Mouse (Mus musculus): ENCODE results near the gene Angptl6. TPM values are rescaled to one million over a fixed set of nuclear protein-coding genes. Genes with fewer than 3 reads are reported as not detected.

Angptl6 gene
- polyA plus RNA-seq, 1 experiment from 2014 or later: 5.5 TPM

DNA sequence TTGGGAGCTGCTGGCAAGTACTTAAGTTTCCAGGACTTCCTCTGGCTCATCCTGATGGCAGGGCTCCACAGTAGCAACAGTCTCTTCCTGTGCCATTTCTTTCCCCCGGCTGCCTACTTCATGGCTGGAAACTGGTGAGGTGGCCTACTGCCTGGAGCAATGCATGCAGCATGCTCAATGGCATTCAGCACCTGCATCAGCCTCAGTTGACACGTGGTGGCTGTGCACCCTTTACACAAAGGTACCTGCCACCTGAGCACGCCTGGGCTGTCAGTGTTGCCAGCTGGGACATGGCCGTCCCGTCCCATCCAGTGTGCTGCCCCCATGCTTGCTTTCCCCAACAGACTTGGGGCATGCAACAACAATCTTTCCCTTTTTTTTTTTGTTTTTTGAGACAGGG lies 13.5 kb upstream of the Angptl6 start:
- no peak overlapping the region for H3K4me2 ChIP-seq (replicated peaks)
- H3K27ac ChIP-seq: no peak overlapping the region; the same call in 1 of the 2 replicates
- H3K9ac ChIP-seq: no peak overlapping the region
- peaks cover 21% of the 10 kb centered on the region for H3K4me1 ChIP-seq
- H3K4me3 ChIP-seq: no peak overlapping the region
- 67% methylated on average over 5 of the region's 5 CpGs for WGBS
- peaks cover 72% of the 10 kb centered on the region for H3K36me3 ChIP-seq
- no peaks in the 10 kb centered on the region for H3K9me3 ChIP-seq (replicated peaks)
- H3K27me3 ChIP-seq: no peaks in the 10 kb centered on the region
- ATAC-seq (ENCODE audit: low FRiP score): no peak

DNA sequence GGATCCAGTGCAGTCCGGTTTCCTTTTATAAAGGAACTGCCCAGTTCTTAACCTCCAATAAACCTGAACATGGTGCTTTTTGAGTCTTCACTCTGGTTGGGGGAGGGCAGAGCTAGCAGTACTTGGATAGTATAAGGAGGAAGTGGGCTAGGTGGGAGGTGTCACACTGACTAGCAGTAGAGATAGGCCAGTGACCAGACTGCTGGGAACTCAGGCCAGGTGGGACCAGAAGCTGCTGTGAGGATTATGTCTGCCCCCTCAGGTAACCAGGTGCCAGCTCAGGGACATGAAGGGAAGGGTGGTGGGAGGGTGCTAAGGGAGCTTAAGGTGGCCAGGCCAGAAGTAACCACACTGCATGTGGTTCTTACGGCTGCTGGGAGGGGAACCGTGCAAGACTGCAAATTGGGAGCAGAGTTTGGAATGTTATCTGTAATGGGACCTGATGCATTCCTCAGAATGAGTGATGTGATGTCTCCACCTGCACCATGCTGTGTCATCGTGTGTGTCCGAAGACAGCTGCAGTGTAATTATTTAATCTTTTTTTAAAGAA lies 12.7 kb upstream of the Angptl6 start:
- WGBS: 82% methylated on average over 5 of the region's 5 CpGs

DNA sequence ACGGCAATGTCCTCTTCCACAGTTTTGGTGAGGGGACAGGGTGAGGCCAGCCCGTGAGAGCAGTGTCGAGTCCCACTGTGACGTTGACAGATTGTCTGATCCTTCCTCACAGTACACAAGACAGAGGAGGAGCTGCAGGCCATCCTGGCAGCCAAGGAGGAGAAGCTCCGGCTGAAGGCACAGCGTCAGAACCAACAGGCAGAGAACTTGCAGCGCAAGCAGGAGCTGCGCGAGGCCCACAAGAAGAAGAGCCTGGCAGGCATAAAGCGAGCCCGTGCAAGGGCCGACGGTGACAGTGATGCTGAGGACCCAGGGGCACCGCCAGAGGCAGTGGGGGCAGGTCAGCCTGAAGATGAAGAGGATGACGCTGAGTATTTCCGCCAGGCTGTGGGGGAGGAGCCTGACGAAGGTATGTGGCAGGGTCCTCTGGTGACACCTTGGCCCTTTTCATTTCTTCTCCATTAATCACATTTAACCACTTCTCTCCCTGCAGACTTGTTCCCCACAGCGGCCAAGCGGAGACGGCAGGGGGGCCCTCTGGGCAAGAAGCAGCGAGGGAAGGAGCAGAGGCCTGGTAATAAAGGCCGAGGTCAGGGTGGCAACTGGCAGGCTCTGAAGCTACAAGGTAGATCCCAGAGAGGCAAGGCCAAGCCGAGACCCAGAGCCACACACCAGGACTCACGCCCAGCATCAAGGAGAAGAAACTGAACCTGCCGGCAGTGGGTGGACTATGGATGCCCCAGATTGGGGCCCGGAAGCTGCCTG lies 12.0 kb upstream of the Angptl6 start:
- H3K36me3 ChIP-seq: peaks cover 70% of the 10 kb centered on the region

More for the DNA sequence above, 12.7 kb upstream of the Angptl6 start:
- Histone ChIP-seq H3K4me1 (peaks cover 14% of the 10 kb centered on the region), H3K27me3 (no peaks in the 10 kb centered on the region), H3K27ac (no peak overlapping the region), H3K4me2 (replicated peaks) (no peak overlapping the region), H3K4me3 (no peak overlapping the region), H3K9me3 (replicated peaks) (no peaks in the 10 kb centered on the region), H3K36me3 (peaks cover 72% of the 10 kb centered on the region), H3K9ac (no peak overlapping the region)
- ATAC-seq (ENCODE audit: low FRiP score): no peak

DNA sequence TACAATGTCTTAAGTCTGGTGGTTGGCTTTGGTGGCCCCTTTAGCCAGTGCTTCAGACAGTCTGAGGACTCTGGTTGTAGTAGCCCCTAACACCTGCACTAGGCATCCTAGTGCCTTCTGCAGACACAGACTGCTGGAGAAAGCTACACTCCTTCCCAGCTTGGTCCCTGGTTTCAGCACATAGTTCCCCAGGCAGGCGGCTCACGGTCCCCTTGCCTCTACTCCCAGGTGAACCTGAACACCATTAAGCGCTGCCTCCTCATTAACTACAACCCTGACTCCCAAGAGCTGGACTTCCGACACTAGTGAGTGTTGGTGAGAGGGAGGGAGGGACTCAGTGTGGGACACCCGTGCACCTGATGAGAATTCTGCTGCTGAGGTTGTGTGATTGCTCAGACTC lies 10.9 kb upstream of the Angptl6 start:
- Histone ChIP-seq H3K9me3 (replicated peaks) (no peaks in the 10 kb centered on the region), H3K27me3 (no peaks in the 10 kb centered on the region), H3K9ac (no peak overlapping the region), H3K36me3 (peaks cover 60% of the 10 kb centered on the region), H3K4me2 (replicated peaks) (no peak overlapping the region), H3K27ac (no peak overlapping the region), H3K4me3 (no peak overlapping the region), H3K4me1 (peaks cover 16% of the 10 kb centered on the region)
- ATAC-seq (ENCODE audit: low FRiP score): no peak
- 96% methylated on average over 5 of the region's 5 CpGs for WGBS

More for the DNA sequence above, 12.0 kb upstream of the Angptl6 start:
- peaks cover 16% of the 10 kb centered on the region for H3K4me1 ChIP-seq
- H3K4me3 ChIP-seq: no peak overlapping the region
- H3K27me3 ChIP-seq: no peaks in the 10 kb centered on the region
- no peak overlapping the region for H3K4me2 ChIP-seq (replicated peaks)
- WGBS: 83% methylated on average over 26 of the region's 26 CpGs
- H3K9me3 ChIP-seq (replicated peaks): no peaks in the 10 kb centered on the region
- H3K9ac ChIP-seq: no peak overlapping the region
- H3K27ac ChIP-seq: no peak overlapping the region
- no peak for ATAC-seq (ENCODE audit: low FRiP score)

GRCm38 (mm10) chr9:20889185-20890141 lies 9.9 kb upstream of the Angptl6 start:
- Histone ChIP-seq H3K27ac (no peak overlapping the region), H3K27me3 (no peaks in the 10 kb centered on the region), H3K4me2 (replicated peaks) (peak overlapping the region; percentile 88), H3K36me3 (peaks cover 51% of the 10 kb centered on the region), H3K9ac (no peak overlapping the region), H3K9me3 (replicated peaks) (no peaks in the 10 kb centered on the region), H3K4me1 (peaks cover 16% of the 10 kb centered on the region), H3K4me3 (0 out of 2 replicates have a peak overlapping the region, but pooled peaks have one; percentile 0)
- ATAC-seq (ENCODE audit: low FRiP score): no peak
- 87% methylated on average over 29 of the region's 29 CpGs for WGBS

GRCm38 (mm10) chr9:20888386-20888765 lies 8.8 kb upstream of the Angptl6 start:
- H3K27ac ChIP-seq: peak overlapping the region; percentile 92
- no peak; the same call in none of the 2 replicates for ATAC-seq (ENCODE audit: low FRiP score)

DNA sequence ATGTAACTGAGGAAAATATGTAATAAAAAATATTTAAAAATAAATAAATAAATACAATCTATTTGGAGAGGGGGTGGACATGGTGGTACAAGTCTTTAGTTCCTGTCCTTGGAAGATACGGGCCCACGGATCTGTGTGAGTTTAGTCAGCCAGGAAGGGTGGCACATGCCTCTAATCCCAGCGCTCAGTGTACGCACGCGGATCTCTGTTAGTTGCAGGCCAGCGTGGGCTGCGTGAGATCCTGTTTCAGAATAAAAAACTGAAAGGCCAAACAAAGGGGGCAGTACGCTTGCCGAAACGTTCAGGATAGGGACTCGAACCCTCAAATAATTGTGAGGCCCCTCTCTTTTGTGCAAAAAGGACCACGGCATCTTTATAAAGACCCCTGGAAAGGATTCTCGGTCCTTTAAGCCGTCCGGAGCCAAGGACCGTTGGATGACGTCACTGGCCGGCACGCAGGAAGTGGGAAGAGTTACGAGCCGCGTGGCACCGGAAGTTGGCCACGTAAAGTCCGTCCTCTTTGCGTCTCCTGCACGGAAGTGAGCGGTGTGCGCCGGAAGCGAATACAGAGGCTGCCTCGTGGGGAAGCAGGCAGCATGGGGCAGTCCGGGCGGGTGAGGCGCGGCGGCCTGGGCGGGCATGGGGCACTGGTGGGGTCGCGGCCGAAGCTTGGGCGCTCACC lies 8.3 kb upstream of the Angptl6 start, which contains the start of gene Ppan:
TSS of gene Ppan (plus strand) at position 472 of the 682 bp plus-strand sequence.
- Histone ChIP-seq H3K4me3 (peak within 1 kb of the TSS; percentile 86), H3K27ac (peak within 1 kb of the TSS; percentile 92), H3K4me2 (replicated peaks) (peak within 1 kb of the TSS; percentile 88), H3K9me3 (replicated peaks) (no peaks in the 10 kb centered on the region), H3K9ac (peak within 1 kb of the TSS; percentile 80), H3K4me1 (peaks cover 16% of the 10 kb centered on the region), H3K36me3 (peaks cover 35% of the 10 kb centered on the region), H3K27me3 (no peaks in the 10 kb centered on the region)
- WGBS: under 1% methylated on average over 43 of the region's 43 CpGs
- ATAC-seq (ENCODE audit: low FRiP score): peak; percentile 96

More at GRCm38 (mm10) chr9:20888386-20888765, 8.8 kb upstream of the Angptl6 start:
- Histone ChIP-seq H3K9ac (peak overlapping the region; percentile 80), H3K36me3 (peaks cover 40% of the 10 kb centered on the region), H3K4me2 (replicated peaks) (peak overlapping the region; percentile 88), H3K9me3 (replicated peaks) (no peaks in the 10 kb centered on the region), H3K4me1 (peaks cover 16% of the 10 kb centered on the region), H3K4me3 (peak overlapping the region; percentile 86), H3K27me3 (no peaks in the 10 kb centered on the region)
- WGBS: under 1% methylated on average over 30 of the region's 30 CpGs

- Histone ChIP-seq H3K36me3 (peaks cover 28% of the 10 kb centered on the region), H3K4me3 (no peak overlapping the region), H3K4me1 (peaks cover 16% of the 10 kb centered on the region), H3K27ac (peak overlapping the region; percentile 23; the same call in 1 of the 2 replicates), H3K4me2 (replicated peaks) (peak overlapping the region; percentile 88), H3K9ac (no peak overlapping the region), H3K27me3 (no peaks in the 10 kb centered on the region), H3K9me3 (replicated peaks) (no peaks in the 10 kb centered on the region)
- 90% methylated on average over 6 of the region's 6 CpGs for WGBS
- 0 out of 2 replicates have a peak, but pooled peaks have one; percentile 14 for ATAC-seq (ENCODE audit: low FRiP score)
Measured at GRCm38 (mm10) chr9:20887191-20887590, 7.7 kb upstream of the Angptl6 start.

GRCm38 (mm10) chr9:20886563-20886962 lies 7.0 kb upstream of the Angptl6 start:
- no peak for ATAC-seq (ENCODE audit: low FRiP score)
- Histone ChIP-seq H3K27ac (no peak overlapping the region), H3K27me3 (no peaks in the 10 kb centered on the region), H3K4me3 (no peak overlapping the region), H3K4me1 (peaks cover 16% of the 10 kb centered on the region), H3K4me2 (replicated peaks) (no peak overlapping the region), H3K9me3 (replicated peaks) (no peaks in the 10 kb centered on the region), H3K9ac (no peak overlapping the region), H3K36me3 (peaks cover 22% of the 10 kb centered on the region)
- WGBS: 94% methylated on average over 2 of the region's 2 CpGs

DNA sequence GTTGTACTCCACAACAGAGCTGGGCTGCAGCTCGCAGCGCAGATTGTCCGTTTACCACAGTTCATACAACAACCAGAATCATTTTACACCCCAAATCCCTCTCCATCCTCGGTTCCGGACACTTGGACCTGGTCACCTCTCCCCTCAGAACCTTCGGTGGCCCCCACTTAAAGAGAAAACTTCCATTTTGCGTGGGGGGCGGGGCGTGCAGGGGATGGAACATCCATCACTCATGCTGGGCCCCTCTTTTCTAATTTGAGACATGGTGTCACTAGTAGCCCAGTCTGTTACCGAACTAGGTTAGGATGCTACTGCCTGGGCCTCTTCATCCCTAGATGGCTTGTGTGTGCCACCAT lies 839 bp downstream of the Angptl6 start:
- Histone ChIP-seq H3K9me3 (replicated peaks) (no peaks in the 10 kb centered on the region), H3K27me3 (no peaks in the 10 kb centered on the region), H3K4me1 (peaks cover 2% of the 10 kb centered on the region; the same call in 1 of the 2 replicates), H3K36me3 (no peaks in the 10 kb centered on the region), H3K27ac (peak overlapping the region; percentile 92), H3K4me2 (replicated peaks) (peak overlapping the region; percentile 61), H3K4me3 (peak overlapping the region; percentile 37), H3K9ac (peak overlapping the region; percentile 74)
- 22% methylated on average over 10 of the region's 10 CpGs for WGBS
- ATAC-seq (ENCODE audit: low FRiP score): peak; percentile 32

- Histone ChIP-seq H3K9ac (peak overlapping the region; percentile 74), H3K36me3 (no peaks in the 10 kb centered on the region), H3K4me1 (peaks cover 2% of the 10 kb centered on the region; the same call in 1 of the 2 replicates), H3K27ac (peak overlapping the region; percentile 92), H3K4me3 (peak overlapping the region; percentile 37), H3K4me2 (replicated peaks) (peak overlapping the region; percentile 61), H3K27me3 (no peaks in the 10 kb centered on the region), H3K9me3 (replicated peaks) (no peaks in the 10 kb centered on the region)
- WGBS: under 1% methylated on average over 61 of the region's 69 CpGs
- ATAC-seq (ENCODE audit: low FRiP score): peak; percentile 95
Measured at GRCm38 (mm10) chr9:20878041-20878709, 1.4 kb downstream of the Angptl6 start.

Measured in hindbrain, embryonic 12.5 days (tissue).